Mouse (Mus musculus) forebrain, embryonic 14.5 days (tissue): ENCODE data around the gene Gm42906. TPM values are rescaled to one million over a fixed set of nuclear protein-coding genes. Genes with fewer than 3 reads are reported as not detected.

Experiments
- ATAC-seq: fragments of 200-750 bp; cut with Nextera tagmentation; 2 replicates; pipeline ENCODE4 v1.8.0; 2017; ENCODE audit warnings: mild to moderate bottlenecking, moderate library complexity
- DNase-seq: peaks from one replicate; pipeline ENCODE4 v3.0.0-alpha.2; 2015; ENCODE audit warnings: low spot score
- H3K27ac ChIP-seq: fragments of 300-500 bp; sonication (generic); 2 replicates; pipeline ENCODE4 v1.5.1; 2014; ENCODE audit warnings: low read depth, mild to moderate bottlenecking, control low read depth, low read length, moderate library complexity
- H3K27me3 ChIP-seq: fragments of 300-500 bp; sonication (generic); replicated peaks from 2 replicates; pipeline ENCODE4 v1.6.1; 2014; ENCODE audit warnings: low read length, control low read depth, mixed read lengths; ENCODE audit not compliant: control insufficient read depth, insufficient read depth
- H3K36me3 ChIP-seq: fragments of 300-500 bp; sonication (generic); 2 replicates; pipeline ENCODE4 v1.6.1; 2014; ENCODE audit warnings: low read length, control low read depth; ENCODE audit not compliant: control insufficient read depth, insufficient read depth
- H3K4me1 ChIP-seq: fragments of 300-500 bp; sonication (generic); 2 replicates; pipeline ENCODE4 v1.6.1; 2014; ENCODE audit warnings: antibody characterized with exemption, low read length, control low read depth; ENCODE audit not compliant: control insufficient read depth, insufficient read depth
- H3K4me2 ChIP-seq: fragments of 300-500 bp; sonication (generic); 2 replicates; pipeline ENCODE4 v1.6.1; 2014; ENCODE audit warnings: mild to moderate bottlenecking, control low read depth, low read length
- H3K4me3 ChIP-seq: fragments of 300-500 bp; sonication (generic); 2 replicates; pipeline ENCODE4 v1.5.1; 2014; ENCODE audit warnings: low read depth, low read length, control low read depth
- H3K9ac ChIP-seq: fragments of 300-500 bp; sonication (generic); 2 replicates; pipeline ENCODE4 v1.6.1; 2014; ENCODE audit warnings: mild to moderate bottlenecking, low read length, control low read depth, moderate library complexity
- H3K9me3 ChIP-seq: fragments of 300-500 bp; sonication (generic); replicated peaks from 2 replicates; pipeline ENCODE4 v1.6.1; 2016; ENCODE audit warnings: low read length, control low read depth, mixed read lengths; ENCODE audit not compliant: control insufficient read depth
- WGBS: fragments of 180-500 bp; shearing (Covaris S2); extraction: QIAGEN DNeasy Blood & Tissue Kit; methylation state at CpG from one replicate; pipeline ENCODE4 v1.1.7; 2014; 5-methylcytosine and 5-hydroxymethylcytosine counted together
- polyA plus RNA-seq: library from polyadenylated mRNA; unstranded; fragments of >200 nt; fragmentation: Nextera tagmentation; extraction: Ambion mirVana; gene quantifications from 2 replicates; pipeline ENCODE4 v1.2.1, GENCODE M21; 2014

The Gm42906 gene
- polyA plus RNA-seq, 1 experiment from 2014 or later, result not detected

DNA sequence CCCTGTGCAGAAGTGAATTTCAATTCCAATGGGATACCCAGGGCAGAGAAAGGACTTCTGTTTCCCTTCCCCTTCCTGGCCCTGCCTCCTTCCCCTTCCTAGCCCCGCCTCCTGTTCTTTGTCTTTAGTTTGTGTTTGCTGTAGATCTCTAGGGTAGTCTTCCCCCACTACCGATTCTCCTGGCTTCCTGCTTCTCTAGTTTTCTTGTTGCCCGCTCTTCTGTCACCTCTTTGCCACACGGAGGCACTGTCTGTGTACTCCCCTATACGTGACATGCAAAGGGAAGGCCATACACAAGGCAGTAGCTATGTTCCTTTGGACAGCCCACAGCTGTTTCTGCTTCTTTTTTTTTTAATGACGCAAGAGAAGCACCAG, 371.1 kb downstream of the Gm42906 start:
- Histone ChIP-seq H3K4me3 (no peak overlapping the region), H3K9ac (no peak overlapping the region), H3K4me2 (no peak overlapping the region), H3K27me3 (no peaks in the 10 kb centered on the region), H3K36me3 (no peaks in the 10 kb centered on the region), H3K9me3 (no peaks in the 10 kb centered on the region), H3K27ac (no peak overlapping the region), H3K4me1 (no peaks in the 10 kb centered on the region)
- WGBS, result 80% methylated on average over 6 of the region's 6 CpGs
- no peak for ATAC-seq
- DNase-seq, result peak; percentile 6

DNA sequence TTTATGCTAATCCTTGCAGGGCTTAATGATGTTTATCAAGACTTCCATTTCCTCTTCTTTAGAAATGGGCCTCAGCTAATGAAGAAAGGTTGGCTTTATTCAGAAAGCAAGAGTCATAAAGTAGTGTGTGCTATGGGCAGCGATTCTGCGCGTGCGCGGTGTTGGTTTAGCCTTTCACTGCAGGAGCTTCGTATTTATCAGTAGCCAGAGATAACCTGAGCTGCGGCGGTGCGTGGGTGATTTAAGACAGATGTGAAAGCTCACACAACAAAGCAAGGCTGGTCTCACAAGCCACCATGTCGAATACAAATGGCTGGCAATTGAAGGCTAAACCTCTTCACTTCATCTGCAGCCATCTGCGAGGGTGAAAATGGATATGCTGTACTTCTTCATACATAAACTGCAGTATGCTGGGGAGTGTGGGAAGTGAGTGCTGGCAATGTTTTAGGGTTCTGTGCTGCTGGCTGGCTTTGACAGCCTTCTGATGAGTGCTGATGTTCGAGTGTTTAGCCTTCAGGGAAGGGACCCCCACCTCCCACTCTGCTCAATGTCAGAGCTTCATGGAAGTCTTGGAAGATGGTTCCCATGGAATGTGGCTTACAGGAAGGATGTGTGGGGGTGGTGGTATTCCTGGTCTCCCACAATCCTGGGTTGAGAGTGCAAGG, 371.6 kb downstream of the Gm42906 start:
- Histone ChIP-seq H3K27me3 (no peaks in the 10 kb centered on the region), H3K9ac (no peak overlapping the region), H3K4me2 (no peak overlapping the region), H3K4me3 (no peak overlapping the region), H3K4me1 (no peaks in the 10 kb centered on the region), H3K9me3 (no peaks in the 10 kb centered on the region), H3K36me3 (no peaks in the 10 kb centered on the region), H3K27ac (peak overlapping the region; percentile 48; the same call in 1 of the 2 replicates)
- no peak for ATAC-seq
- WGBS, result 79% methylated on average over 12 of the region's 12 CpGs
- DNase-seq, result no peak

DNA sequence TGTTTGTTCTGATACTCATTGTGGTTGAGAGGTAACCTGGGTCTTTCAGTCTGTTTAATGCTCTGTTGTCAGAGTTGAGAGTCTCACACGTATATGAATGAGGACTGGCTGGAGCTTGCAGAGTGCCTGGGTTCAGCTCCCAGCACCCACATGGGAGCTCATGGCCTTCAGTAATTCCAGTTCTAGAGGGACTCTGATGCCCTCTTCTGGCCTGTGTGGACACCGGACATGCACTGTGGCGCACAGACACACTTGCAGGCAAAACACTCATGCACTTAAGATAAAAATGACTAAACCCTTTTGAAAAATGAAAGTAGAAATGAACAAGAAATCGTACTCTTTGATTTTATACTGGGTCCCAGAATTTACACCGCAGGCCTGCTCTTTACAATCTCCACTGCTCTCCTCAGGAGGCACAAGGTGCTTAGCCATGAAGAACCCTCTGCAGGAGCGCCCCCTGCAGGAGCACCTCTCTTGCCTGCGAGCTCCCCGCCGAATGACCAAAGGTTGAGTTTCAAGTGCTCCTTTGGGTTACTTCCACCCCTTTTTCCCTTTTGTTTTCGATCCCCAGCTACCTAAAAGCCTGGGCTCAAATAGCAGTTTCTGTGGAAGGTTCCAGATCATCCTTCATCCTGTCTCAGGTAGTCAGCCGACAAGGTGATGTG, 372.4 kb downstream of the Gm42906 start:
- Histone ChIP-seq H3K36me3 (no peaks in the 10 kb centered on the region), H3K4me2 (no peak overlapping the region), H3K9me3 (no peaks in the 10 kb centered on the region), H3K27me3 (no peaks in the 10 kb centered on the region), H3K4me1 (no peaks in the 10 kb centered on the region), H3K27ac (no peak overlapping the region), H3K9ac (no peak overlapping the region), H3K4me3 (no peak overlapping the region)
- ATAC-seq (no peak), DNase-seq (no peak)
- WGBS, result 92% methylated on average over 11 of the region's 11 CpGs

DNA sequence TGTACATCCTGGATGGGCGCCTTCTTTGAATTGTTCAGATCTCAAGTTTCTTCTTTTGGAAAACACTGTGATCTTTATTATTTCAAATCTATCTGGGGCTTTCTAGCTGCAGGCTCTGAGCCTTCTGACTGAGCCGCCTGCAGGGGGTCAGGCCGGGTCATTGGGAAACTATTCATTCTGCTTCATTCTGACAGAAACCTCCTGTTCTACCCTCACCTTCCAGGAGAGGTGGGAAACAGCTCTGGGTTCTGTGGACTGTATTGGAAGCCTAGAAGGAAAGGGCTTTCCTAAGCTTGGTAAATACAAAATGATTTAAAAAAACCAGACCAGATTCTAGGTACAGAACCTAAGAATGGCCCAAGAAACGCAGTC, 373.2 kb downstream of the Gm42906 start:
- Histone ChIP-seq H3K9me3 (no peaks in the 10 kb centered on the region), H3K27ac (no peak overlapping the region), H3K27me3 (no peaks in the 10 kb centered on the region), H3K9ac (no peak overlapping the region), H3K4me1 (no peaks in the 10 kb centered on the region), H3K36me3 (no peaks in the 10 kb centered on the region), H3K4me3 (no peak overlapping the region), H3K4me2 (no peak overlapping the region)
- ATAC-seq, result no peak
- no peak for DNase-seq
- 42% methylated on average over 4 of the region's 4 CpGs for WGBS

DNA sequence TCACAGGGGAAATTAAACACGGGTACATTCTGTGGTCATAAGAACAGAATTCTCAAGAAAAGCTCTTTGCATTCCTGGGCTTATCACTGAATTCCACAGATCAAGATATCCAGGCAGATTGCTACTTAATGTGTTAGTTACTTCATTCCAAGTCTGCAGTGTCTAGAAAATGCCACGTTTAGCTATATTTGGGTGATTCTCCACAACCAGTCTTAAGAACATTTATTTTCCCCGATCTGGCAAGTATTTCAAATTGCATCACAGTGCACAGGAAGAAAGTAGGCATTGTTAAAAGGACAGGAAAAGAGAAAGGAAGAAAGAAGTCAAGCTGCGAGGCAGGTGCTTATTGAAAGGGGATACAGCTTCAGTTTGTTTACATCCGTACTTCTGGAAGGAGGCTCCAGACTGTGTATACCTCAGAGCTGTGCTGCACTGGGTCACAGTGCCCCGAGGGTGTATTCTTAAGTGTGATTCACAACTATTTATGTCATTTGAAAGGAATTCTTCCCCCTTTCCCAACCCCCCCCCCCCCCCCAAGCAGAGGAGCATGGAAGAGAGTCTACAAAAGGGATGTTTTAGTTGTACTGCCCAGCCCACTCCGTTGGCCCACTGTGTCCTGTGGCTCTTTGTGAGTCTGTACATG, 373.7 kb downstream of the Gm42906 start:
- WGBS, result 31% methylated on average over 7 of the region's 7 CpGs
- H3K9ac ChIP-seq, result no peak overlapping the region
- DNase-seq (peak; percentile 32), ATAC-seq (peak; percentile 44; the same call in 1 of the 2 replicates)
- H3K36me3 ChIP-seq, result no peaks in the 10 kb centered on the region
- H3K4me3 ChIP-seq, result no peak overlapping the region
- no peaks in the 10 kb centered on the region for H3K4me1 ChIP-seq
- no peaks in the 10 kb centered on the region for H3K27me3 ChIP-seq
- H3K9me3 ChIP-seq, result no peaks in the 10 kb centered on the region
- no peak overlapping the region for H3K27ac ChIP-seq
- no peak overlapping the region for H3K4me2 ChIP-seq

DNA sequence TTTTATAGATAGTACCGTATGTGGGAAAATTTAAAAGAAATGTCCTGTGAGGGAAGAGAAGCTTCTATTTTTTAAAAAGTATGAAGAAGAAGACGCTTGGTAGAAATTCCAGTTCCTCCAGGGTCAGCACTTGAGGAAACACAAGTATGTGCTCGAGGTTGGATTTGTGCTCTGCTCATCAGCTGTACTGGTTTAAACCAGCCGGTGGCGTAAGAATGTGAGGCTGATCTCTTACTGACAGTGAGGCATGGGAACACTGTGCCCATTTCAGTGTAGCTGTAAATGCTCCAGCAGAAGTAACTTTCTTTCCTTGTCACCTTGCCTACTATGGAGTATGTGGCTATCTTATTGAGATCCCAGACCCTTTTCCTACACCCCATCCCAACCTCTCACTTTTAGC, 374.8 kb downstream of the Gm42906 start:
- no peak for ATAC-seq
- WGBS, result 94% methylated on average over 5 of the region's 5 CpGs

DNA sequence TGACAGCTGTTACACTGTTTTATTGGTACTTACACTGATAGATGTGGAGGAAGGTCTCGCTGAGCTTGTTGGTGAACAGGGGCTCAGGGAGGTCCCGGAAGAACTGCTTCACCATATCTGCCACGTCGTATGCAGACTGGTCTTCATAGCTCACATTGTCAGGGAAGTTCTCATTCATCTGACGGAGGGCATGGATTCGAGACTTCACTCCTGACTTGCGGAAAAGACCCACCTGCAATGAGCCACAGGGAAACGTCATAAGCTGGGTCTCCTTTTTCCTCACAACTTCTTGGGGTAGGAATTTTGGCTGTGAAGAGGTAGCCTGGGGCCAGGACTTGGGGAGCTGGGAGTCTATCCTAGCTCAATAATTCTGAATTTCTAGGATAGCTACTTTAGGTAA, 375.6 kb downstream of the Gm42906 start:
- no peak for ATAC-seq
- Histone ChIP-seq H3K4me2 (no peak overlapping the region), H3K27ac (no peak overlapping the region), H3K9me3 (no peaks in the 10 kb centered on the region), H3K36me3 (no peaks in the 10 kb centered on the region), H3K4me3 (no peak overlapping the region), H3K4me1 (no peaks in the 10 kb centered on the region), H3K27me3 (no peaks in the 10 kb centered on the region), H3K9ac (no peak overlapping the region)
- WGBS, result 97% methylated on average over 8 of the region's 8 CpGs
- DNase-seq, result no peak

More for the DNA sequence above, 374.8 kb downstream of the Gm42906 start:
- Histone ChIP-seq H3K4me2 (no peak overlapping the region), H3K4me3 (no peak overlapping the region), H3K4me1 (no peaks in the 10 kb centered on the region), H3K27me3 (no peaks in the 10 kb centered on the region), H3K27ac (no peak overlapping the region), H3K36me3 (no peaks in the 10 kb centered on the region), H3K9ac (no peak overlapping the region), H3K9me3 (no peaks in the 10 kb centered on the region)
- DNase-seq, result no peak

DNA sequence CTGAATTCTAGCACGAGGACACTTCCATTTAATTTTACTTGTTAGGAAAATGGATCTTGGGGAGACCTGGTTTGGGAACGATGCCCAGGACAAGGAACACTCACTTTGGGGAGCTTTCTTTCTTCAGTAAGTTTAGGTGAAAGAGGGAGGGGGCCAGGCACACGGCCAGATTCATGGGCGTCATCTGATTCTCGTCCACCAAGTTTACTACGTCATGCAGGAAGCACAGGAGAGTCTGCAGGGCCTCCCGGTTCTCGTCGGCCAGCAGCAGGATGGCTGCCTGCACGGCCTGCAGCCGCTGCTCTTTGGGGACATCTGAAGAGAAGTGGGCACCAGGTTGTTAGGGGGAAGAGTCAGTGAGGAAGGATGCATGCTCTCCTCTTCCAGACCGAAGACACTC, 380.5 kb downstream of the Gm42906 start:
- no peaks in the 10 kb centered on the region for H3K9me3 ChIP-seq
- ATAC-seq (no peak), DNase-seq (no peak)
- H3K36me3 ChIP-seq, result no peaks in the 10 kb centered on the region
- no peak overlapping the region for H3K27ac ChIP-seq
- no peaks in the 10 kb centered on the region for H3K27me3 ChIP-seq
- no peaks in the 10 kb centered on the region for H3K4me1 ChIP-seq
- no peak overlapping the region for H3K4me2 ChIP-seq
- no peak overlapping the region for H3K4me3 ChIP-seq
- WGBS, result 89% methylated on average over 12 of the region's 12 CpGs
- H3K9ac ChIP-seq, result no peak overlapping the region

DNA sequence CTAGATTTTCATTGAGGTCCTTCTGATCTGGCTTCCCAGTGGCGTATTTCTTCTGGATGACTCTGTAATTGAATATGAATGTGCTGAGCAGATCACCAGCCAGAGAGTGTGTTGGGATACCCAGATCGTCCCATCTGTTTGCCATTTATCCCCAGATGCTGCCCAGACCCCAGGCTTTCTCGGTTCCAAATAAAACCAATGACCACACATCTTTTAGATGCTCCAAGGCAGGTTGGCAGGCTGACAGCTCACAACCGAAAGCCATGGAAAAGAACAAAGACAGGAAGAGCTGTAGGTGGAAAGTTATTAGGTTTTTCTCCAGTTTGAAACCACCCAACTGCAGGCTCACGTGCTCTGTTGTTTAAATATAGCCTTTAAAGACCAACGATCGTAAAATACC, 381.0 kb downstream of the Gm42906 start:
- H3K27me3 ChIP-seq, result no peaks in the 10 kb centered on the region
- no peak overlapping the region for H3K9ac ChIP-seq
- no peak overlapping the region for H3K27ac ChIP-seq
- no peaks in the 10 kb centered on the region for H3K4me1 ChIP-seq
- no peak for ATAC-seq
- no peak overlapping the region for H3K4me2 ChIP-seq
- no peak overlapping the region for H3K4me3 ChIP-seq
- H3K9me3 ChIP-seq, result no peaks in the 10 kb centered on the region
- no peaks in the 10 kb centered on the region for H3K36me3 ChIP-seq
- 85% methylated on average over 7 of the region's 7 CpGs for WGBS
- DNase-seq, result no peak
